Mouse (Mus musculus): ENCODE data around the gene Actl10.

The Actl10 gene

GRCm38 (mm10) chr2:154548688-154549087, 2.9 kb upstream of the Actl10 start:
- in situ Hi-C loops (cut with MboI; ENCODE audit: low pct_unique_long_range_greater_than_20kb in 1 of 2, low sequenced_read_pairs in 2 of 2, unreplicated experiment in 1 of 2) = loop anchor here (10.0 kb wide), 1 partner anchor 134 kb away; no protein-coding TSS in a partner anchor

- in situ Hi-C loops (cut with MboI; ENCODE audit: low pct_unique_long_range_greater_than_20kb in 1 of 2, low sequenced_read_pairs in 2 of 2, unreplicated experiment in 1 of 2) = loop anchor here (10.0 kb wide), 1 partner anchor 135 kb away; no protein-coding TSS in a partner anchor
These were observed 2.3 kb upstream of the Actl10 start for GRCm38 (mm10) chr2:154549127-154549885.

GRCm38 (mm10) chr2:154549886-154550189, 1.7 kb upstream of the Actl10 start:
- in situ Hi-C loops (cut with MboI; ENCODE audit: low pct_unique_long_range_greater_than_20kb in 1 of 2, low sequenced_read_pairs in 2 of 2, unreplicated experiment in 1 of 2) = loop anchor here (10.0 kb wide), 1 partner anchor 135 kb away; no protein-coding TSS in a partner anchor

GRCm38 (mm10) chr2:154550937-154551336, 639 bp upstream of the Actl10 start:
- in situ Hi-C loops (cut with MboI; ENCODE audit: low pct_unique_long_range_greater_than_20kb in 1 of 2, low sequenced_read_pairs in 2 of 2, unreplicated experiment in 1 of 2) = no loop called here

GRCm38 (mm10) chr2:154551927-154552326, 351 bp downstream of the Actl10 start:
- in situ Hi-C loops (cut with MboI; ENCODE audit: low pct_unique_long_range_greater_than_20kb in 1 of 2, low sequenced_read_pairs in 2 of 2, unreplicated experiment in 1 of 2) = no loop called here

GRCm38 (mm10) chr2:154552424-154552907, 890 bp downstream of the Actl10 start:
- in situ Hi-C loops (cut with MboI; ENCODE audit: low pct_unique_long_range_greater_than_20kb in 1 of 2, low sequenced_read_pairs in 2 of 2, unreplicated experiment in 1 of 2) = no loop called here

- in situ Hi-C loops (cut with MboI; ENCODE audit: low pct_unique_long_range_greater_than_20kb in 1 of 2, low sequenced_read_pairs in 2 of 2, unreplicated experiment in 1 of 2) = no loop called here
These were observed 3.7 kb downstream of the Actl10 start for GRCm38 (mm10) chr2:154555235-154555634.

GRCm38 (mm10) chr2:154557184-154557832, 5.7 kb downstream of the Actl10 start:
- in situ Hi-C loops (cut with MboI; ENCODE audit: low pct_unique_long_range_greater_than_20kb in 1 of 2, low sequenced_read_pairs in 2 of 2, unreplicated experiment in 1 of 2) = no loop called here

GRCm38 (mm10) chr2:154558264-154559039, 6.9 kb downstream of the Actl10 start, which contains the start of gene Necab3:
Gene Necab3, minus strand, starts transcription at chr2:154558890.
- in situ Hi-C loops (cut with MboI; ENCODE audit: low pct_unique_long_range_greater_than_20kb in 1 of 2, low sequenced_read_pairs in 2 of 2, unreplicated experiment in 1 of 2) = no loop called here

- in situ Hi-C loops (cut with MboI; ENCODE audit: low pct_unique_long_range_greater_than_20kb in 1 of 2, low sequenced_read_pairs in 2 of 2, unreplicated experiment in 1 of 2) = no loop called here
These were observed 12.1 kb downstream of the Actl10 start for GRCm38 (mm10) chr2:154563612-154564170.

- in situ Hi-C loops (cut with MboI; ENCODE audit: low pct_unique_long_range_greater_than_20kb in 1 of 2, low sequenced_read_pairs in 2 of 2, unreplicated experiment in 1 of 2) = no loop called here
These were observed 14.0 kb downstream of the Actl10 start for GRCm38 (mm10) chr2:154565562-154565961.

- in situ Hi-C loops (cut with MboI; ENCODE audit: low pct_unique_long_range_greater_than_20kb in 1 of 2, low sequenced_read_pairs in 2 of 2, unreplicated experiment in 1 of 2) = no loop called here
These were observed 15.1 kb downstream of the Actl10 start for GRCm38 (mm10) chr2:154566641-154567040.

GRCm38 (mm10) chr2:154567766-154568165, 16.2 kb downstream of the Actl10 start:
- in situ Hi-C loops (cut with MboI; ENCODE audit: low pct_unique_long_range_greater_than_20kb in 1 of 2, low sequenced_read_pairs in 2 of 2, unreplicated experiment in 1 of 2) = no loop called here

- in situ Hi-C loops (cut with MboI; ENCODE audit: low pct_unique_long_range_greater_than_20kb in 1 of 2, low sequenced_read_pairs in 2 of 2, unreplicated experiment in 1 of 2) = no loop called here
These were observed 16.9 kb downstream of the Actl10 start for GRCm38 (mm10) chr2:154568329-154569070.

GRCm38 (mm10) chr2:154569071-154569748, 17.6 kb downstream of the Actl10 start:
- in situ Hi-C loops (cut with MboI; ENCODE audit: low pct_unique_long_range_greater_than_20kb in 1 of 2, low sequenced_read_pairs in 2 of 2, unreplicated experiment in 1 of 2) = no loop called here

GRCm38 (mm10) chr2:154569836-154570286, 18.3 kb downstream of the Actl10 start, which contains the start of gene E2f1:
Gene E2f1, minus strand, starts transcription at chr2:154569892.
- in situ Hi-C loops (cut with MboI; ENCODE audit: low pct_unique_long_range_greater_than_20kb in 1 of 2, low sequenced_read_pairs in 2 of 2, unreplicated experiment in 1 of 2) = no loop called here

GRCm38 (mm10) chr2:154570666-154571065, 19.1 kb downstream of the Actl10 start:
- in situ Hi-C loops (cut with MboI; ENCODE audit: low pct_unique_long_range_greater_than_20kb in 1 of 2, low sequenced_read_pairs in 2 of 2, unreplicated experiment in 1 of 2) = no loop called here
